Mouse (Mus musculus): ENCODE results near the gene Mfn1.

DNA sequence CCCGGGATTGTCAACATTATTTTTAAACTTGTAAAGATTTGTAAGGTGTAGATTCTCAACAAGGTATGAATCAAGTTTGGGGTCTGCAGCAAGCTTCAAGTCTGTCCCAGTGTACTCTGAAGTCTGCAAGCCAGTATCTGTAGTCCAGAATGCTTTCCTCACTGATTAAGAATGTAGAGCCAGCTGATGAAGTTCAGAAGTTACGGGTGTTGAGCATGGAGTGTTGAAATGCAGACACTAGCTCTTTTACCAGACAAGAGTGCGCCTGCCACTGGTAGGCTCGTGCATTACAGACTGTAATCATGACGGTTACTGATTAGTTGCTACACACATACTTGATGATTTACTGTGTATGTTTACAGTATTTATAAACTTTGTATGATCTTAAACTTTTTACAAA is 49.5 kb downstream of the Mfn1 start:
- no peak for TF ChIP-seq POLR2A (IDR thresholded peaks at IDR 0.05; ENCODE audit: insufficient read depth, low read length)
- no peak for TF ChIP-seq EP300 (IDR thresholded peaks at IDR 0.05; ENCODE audit: insufficient read depth, low read depth, low read length)
- TF ChIP-seq CTCF (IDR thresholded peaks at IDR 0.05; ENCODE audit: low read depth, low read length): no peak

All from ES-Bruce4 (cell line).